Mouse (Mus musculus) induced T-regulatory cell, adult 2 months (primary cell): ENCODE measurements at regions not wholly inside any gene's neighbourhood (a gene's known extent, or its start where the extent isn't known, plus 50 kb on each side); places are given as distances from the start of the nearest gene placed in this dataset.
A peak's percentile ranks its signal among the peaks of the same experiment; 100 is the strongest.

Experiments
- DNase-seq: peaks from one replicate; pipeline ENCODE4 v3.0.0-alpha.2; 2012; ENCODE audit warnings: low read depth

- DNase-seq, result peak; percentile 27
These were observed 136.6 kb downstream of the Mn1 start for GRCm38 (mm10) chr5:111553471-111554382.

GRCm38 (mm10) chr5:111554551-111555311, 137.6 kb downstream of the Mn1 start:
- no peak for DNase-seq

GRCm38 (mm10) chr5:111555312-111555957, 138.3 kb downstream of the Mn1 start:
- DNase-seq, result no peak

DNA sequence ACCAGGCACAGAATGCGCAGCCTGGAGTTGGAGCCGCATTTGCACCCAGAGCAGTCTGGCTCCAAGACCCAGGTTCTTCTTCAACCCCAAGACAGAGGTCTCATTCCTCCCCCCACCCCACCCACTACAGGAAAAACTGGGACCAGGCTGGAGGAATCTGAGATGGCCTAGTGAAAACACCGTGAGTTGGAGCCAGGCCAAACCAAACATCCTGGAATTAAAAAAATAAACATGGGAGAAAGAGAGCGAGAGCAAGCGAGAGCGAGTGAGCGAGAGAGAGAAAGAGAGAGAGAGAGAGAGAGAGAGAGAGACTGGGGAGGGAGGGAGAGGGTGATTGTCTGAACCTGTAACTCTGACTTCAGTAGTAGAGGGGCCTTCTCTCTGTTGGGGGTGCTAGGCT, 138.8 kb downstream of the Mn1 start:
- DNase-seq, result no peak

DNA sequence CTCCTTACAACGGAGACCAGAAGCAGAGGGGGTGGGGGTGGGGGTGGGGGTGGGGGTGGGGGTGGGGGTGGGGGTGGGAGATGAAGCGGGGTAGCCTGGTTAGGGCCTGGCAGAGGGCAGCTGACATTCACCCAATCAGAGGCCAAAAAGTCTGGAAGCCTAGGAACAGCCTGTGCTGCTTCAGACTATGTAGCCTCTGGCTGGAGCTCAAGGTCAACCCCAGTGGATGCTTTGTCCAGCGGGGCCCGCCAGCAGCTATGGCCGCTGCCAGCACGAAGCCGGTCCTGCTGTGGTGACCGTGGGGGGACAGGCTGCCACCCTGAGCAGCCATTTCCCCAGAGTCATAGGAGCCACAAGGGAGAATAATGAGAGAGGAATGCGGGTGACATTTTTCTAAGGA, 143.3 kb downstream of the Mn1 start:
- DNase-seq, result no peak

DNA sequence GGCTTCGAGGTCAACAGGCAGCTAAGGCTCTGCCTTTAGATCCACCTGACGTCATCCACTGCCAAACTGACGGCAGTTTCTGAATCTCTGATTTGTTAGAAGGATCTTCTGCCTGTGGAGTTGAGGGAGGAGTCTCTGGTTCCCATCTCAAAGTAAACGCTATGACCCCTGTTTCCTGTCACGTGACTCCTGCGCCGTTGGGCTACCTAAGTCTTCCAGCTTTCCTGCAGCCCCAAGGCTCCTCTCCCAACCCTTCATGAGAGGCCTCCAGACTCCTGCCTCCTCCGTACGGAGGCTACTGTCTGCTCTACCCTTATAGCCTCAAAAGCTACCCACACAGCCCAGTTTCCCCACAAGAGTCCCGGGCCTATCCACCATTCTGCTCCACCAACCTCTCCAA, 144.1 kb downstream of the Mn1 start:
- DNase-seq, result peak; percentile 8

- no peak for DNase-seq
These were observed 153.7 kb downstream of the Mn1 start for GRCm38 (mm10) chr5:111570826-111571225.

DNA sequence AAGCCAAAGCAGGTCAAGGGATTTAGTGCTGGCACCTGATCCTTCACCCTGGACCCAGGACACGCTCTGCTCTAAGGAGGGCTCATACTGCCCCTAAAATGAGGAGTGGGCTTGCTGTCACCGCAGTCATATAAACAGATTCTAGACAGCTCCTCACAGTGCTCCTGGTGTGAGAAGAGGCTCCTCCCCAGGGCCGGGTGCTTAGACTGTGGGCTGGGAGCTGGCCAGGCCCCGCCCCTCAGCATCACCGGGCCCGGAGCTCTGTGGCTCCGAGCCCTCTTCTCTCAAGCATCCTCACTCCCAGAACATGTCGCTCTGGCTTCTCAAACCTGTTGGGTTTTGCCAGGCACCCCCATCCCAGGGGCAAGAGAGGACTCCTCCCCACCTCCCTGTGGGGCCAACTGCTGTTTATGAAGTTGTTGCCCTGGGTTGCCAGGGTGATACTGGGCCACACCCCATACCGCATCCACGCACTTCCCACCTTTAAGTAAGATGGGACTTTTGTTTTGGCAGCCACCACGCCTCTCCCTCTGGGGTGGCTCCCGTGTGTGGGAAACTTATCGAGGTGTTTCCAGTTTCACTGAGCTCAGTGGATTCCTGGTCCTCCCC, 156.2 kb downstream of the Mn1 start:
- peak; percentile 58 for DNase-seq

GRCm38 (mm10) chr5:111574219-111574840, 157.2 kb downstream of the Mn1 start:
- DNase-seq, result no peak

DNA sequence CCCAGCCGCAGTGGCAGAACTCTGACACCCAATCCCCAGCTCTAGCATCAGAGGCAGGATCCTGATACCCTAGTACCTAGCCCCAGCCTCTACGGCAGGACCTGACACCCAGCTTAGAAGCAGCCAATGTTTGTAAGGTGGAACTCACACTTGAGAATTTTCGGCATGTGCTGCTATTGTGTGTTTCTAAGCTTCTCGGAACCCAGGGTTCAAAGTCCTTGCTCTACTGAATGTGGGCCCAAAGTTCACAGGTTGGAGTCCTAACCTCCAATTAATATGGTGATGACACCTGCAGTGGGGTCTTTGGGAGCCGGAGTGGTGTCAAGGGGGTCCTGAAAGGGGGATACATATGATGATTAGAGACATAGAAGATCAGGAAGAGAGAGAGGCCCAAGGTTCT, 158.2 kb downstream of the Mn1 start:
- no peak for DNase-seq

GRCm38 (mm10) chr5:111577441-111577840, 156.3 kb upstream of the Gm26897 start:
- no peak for DNase-seq

GRCm38 (mm10) chr5:111578088-111578487, 155.6 kb upstream of the Gm26897 start:
- no peak for DNase-seq

DNA sequence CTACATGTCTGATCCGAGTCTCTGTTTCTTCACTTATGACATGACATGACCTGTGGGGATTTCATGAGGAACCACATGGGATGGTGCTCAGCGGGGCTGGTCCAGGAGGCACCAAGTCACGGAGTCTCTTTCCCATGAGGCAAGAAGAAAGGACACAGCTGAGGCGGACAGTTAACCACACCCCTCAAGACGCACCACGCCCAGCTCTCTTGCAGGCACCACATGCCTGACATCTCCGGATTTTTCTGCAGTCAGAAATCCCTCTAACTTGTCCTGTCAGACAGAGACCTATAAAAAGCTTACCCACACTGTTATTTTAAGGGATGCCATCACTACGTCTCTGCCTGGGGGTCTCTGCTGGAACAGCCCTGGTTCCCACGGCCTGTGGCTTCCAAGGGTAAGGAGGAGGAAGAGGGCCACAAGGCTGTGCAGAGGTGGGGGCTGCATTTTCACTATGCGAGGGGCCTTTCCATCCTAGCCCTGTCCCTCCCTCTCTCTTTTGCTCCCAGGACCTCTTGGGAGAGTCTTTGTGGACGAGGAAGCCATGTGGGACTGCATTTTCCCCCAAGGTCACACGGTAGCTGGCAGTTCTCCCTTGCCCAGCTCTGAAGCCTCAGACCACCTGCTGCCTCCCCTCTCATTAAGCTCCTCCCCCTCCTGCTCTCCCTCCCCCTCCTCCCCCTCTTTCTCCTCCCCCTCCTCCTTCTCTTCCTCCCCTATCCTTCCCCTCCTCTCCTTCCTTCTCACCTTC, 154.6 kb upstream of the Gm26897 start:
- no peak for DNase-seq

DNA sequence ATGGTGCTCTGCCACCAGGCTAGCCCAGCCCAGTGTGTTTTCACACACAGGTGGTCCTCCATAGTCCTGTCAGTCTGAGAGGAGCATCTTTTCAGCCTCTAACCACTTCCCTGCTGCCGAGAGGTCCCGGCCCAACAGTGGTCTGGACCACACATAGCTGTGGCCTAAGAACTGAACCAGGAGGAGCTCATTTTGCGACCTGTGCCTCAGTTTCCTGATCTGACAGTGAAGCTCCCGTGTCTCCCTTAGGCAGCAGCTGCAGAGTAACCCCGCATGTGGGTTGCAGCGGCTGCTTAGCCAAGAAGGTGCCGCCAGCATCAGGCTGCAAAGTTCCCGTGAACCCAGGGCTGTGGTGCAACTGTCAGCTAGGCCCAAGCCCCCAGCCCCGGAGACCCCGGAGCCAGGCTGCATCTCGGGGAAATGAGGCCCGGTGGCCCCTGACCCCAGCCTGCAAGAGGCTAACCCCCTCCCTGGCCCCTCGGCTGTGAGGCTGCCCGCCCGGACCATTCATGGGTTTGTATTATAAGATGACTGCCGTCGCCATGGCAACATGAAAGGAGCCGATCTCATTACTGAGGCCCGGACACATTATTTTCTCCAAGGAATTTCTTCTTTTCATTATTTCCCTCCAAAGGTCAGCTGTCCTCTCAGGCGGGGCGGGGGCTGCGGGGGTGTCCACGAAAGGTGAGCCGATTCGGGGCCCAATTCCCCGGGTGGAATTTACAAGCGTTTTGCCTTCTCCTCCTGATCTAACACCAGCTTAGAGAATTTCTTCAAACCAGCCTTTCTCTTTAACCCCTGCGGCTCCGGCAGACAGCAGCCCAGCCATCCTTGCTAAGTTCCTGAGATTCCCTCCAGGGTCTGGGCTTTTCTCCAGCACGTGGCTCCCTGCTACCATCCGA, 152.6 kb upstream of the Gm26897 start:
- DNase-seq, result no peak

DNA sequence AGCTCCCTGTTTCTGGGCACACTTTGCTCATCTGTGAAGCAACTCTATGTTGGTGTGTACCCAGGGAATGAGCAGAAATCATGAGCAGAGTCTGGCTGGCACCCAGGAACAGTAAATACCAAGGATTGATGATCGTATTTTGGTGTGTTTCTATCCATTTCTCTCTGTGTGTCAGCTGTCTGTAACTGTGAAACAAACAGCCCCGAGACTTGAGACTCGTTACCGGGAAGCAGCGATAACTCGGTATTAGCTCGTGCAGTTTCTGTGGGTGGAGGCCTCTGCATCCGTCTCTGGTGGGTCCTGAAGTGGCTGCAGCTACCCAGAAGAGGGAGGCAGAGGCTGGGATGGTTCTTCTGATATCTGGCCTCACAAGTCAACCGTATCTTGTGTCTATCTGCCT, 151.7 kb upstream of the Gm26897 start:
- DNase-seq, result no peak

DNA sequence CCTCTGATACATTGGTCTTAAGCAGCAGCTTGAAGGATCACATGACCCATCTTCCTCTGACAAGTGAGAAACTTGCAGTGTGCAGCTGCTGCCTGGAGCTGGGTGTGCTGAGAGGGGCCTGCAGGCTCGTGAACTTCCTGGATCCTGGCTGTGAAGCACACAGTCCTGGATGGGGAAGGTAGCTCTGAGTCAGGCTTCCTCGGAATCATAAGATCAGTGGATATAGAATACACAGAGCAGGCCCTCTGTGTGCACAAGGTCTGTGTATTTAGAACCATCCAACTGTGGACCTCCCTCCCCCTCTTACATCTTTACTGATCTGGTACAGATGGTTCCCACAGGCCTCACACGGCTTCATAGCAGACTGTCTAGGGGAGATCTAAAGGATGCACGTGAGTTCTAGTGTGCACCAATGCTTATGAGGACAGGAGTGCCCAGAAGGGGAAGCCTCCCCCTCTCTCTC, 143.1 kb upstream of the Gm26897 start:
- DNase-seq, result no peak

DNA sequence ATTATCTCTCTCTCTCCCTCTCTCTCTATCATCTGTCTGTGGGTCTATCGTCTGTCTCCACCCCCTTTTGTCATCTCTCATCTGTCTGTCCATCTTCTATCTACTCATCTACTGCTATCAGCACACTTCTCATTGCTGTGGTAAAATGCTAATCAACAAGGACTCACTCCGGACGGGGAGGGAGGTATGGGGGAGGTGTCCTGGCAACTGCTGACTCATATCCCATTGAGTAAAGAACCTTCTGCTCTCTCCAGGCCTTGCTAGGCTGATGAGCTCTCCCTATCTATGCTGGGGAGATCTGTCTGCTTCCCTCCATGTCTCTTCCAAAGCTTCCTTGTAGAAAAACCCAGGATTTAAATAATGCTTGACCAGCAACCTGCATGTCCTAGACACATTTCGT, 140.9 kb upstream of the Gm26897 start:
- DNase-seq, result no peak

- DNase-seq, result no peak
These were observed 139.6 kb upstream of the Gm26897 start for GRCm38 (mm10) chr5:111594111-111594510.

DNA sequence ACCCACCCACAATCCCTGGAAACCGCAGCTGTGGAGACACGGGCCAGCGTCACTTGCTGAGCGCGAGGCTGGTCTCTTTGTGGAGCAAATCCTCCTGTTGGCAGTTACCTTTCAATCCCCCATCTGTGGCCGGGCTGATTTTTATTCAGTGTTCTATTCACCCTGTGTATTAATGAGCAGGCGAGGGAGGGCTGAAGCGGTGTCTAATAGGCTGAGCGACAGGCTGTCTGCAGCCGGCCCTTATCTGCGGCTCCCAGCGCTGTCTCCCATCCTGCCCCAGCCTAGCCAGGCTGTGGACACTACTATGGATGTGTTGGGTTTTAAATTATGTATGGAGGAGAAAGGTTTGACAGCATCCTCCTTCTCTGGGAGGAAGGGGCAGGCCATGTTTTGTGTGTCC, 138.3 kb upstream of the Gm26897 start:
- no peak for DNase-seq

DNA sequence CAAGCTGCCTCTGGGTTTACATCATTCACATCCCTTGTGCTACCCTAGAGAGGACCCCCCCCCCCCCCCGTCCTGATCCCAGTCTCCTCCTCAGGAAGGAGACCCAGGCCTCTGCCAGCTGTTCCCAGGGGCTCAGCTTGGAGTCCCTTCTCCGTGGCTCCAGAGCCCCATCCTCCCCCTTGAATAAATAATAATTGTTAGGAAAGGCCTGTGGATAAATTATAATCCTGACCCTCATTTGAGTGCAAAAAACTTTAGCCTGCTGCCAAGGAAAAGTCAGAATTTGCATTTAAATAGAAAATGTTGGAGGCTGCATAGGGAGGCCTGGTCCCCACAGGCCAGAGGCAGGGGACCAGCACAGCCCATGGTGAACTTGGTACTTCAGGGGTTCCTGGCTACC, 136.0 kb upstream of the Gm26897 start:
- DNase-seq, result no peak
